Mouse (Mus musculus) liver, embryonic 13.5 days (tissue): Measurements from ENCODE around the gene Otud5. TPM values are rescaled to one million over a fixed set of nuclear protein-coding genes. Genes with fewer than 3 reads are reported as not detected.

Experiments used
- ATAC-seq: fragments of 200-750 bp; cut with Nextera tagmentation; 2 replicates; pipeline ENCODE4 v1.8.0; 2017; ENCODE audit warnings: low read depth, mild to moderate bottlenecking, moderate number of reproducible peaks, moderate library complexity
- DNase-seq: peaks from one replicate; pipeline ENCODE4 v3.0.0; 2022
- H3K27ac ChIP-seq: fragments of 300-500 bp; sonication (generic); 2 replicates; pipeline ENCODE4 v1.5.1; 2015; ENCODE audit warnings: moderate library complexity, mild to moderate bottlenecking, inconsistent platforms
- H3K27me3 ChIP-seq: fragments of 300-500 bp; sonication (generic); 2 replicates; pipeline ENCODE4 v1.6.1; 2015; ENCODE audit warnings: mild to moderate bottlenecking, inconsistent platforms
- H3K36me3 ChIP-seq: fragments of 300-500 bp; sonication (generic); 2 replicates; pipeline ENCODE4 v1.6.1; 2015; ENCODE audit warnings: mild to moderate bottlenecking, inconsistent platforms
- H3K4me1 ChIP-seq: fragments of 300-500 bp; sonication (generic); replicated peaks from 2 replicates; pipeline ENCODE4 v1.6.1; 2015; ENCODE audit warnings: inconsistent platforms
- H3K4me2 ChIP-seq: fragments of 300-500 bp; sonication (generic); 2 replicates; pipeline ENCODE4 v1.6.1; 2015; ENCODE audit warnings: inconsistent platforms, mild to moderate bottlenecking, moderate library complexity
- H3K4me3 ChIP-seq: fragments of 300-500 bp; sonication (generic); replicated peaks from 2 replicates; pipeline ENCODE4 v1.5.1; 2015; ENCODE audit warnings: mild to moderate bottlenecking, inconsistent platforms
- H3K9ac ChIP-seq: fragments of 300-500 bp; sonication (generic); 2 replicates; pipeline ENCODE4 v1.6.1; 2015; ENCODE audit warnings: mild to moderate bottlenecking, inconsistent platforms
- H3K9me3 ChIP-seq: fragments of 300-500 bp; sonication (generic); replicated peaks from 2 replicates; pipeline ENCODE4 v1.6.1; 2016; ENCODE audit warnings: inconsistent platforms
- WGBS: fragments of 180-500 bp; shearing (Covaris S2); methylation state at CpG from one replicate; pipeline ENCODE4 v1.1.7; 2015; ENCODE audit not compliant: insufficient replicate concordance; 5-methylcytosine and 5-hydroxymethylcytosine counted together
- microRNA counts: library from miRNA; unstranded; fragments of <30 nt; microRNA quantifications from one replicate; lab custom pipeline; 2016
- microRNA-seq: library from miRNA; unstranded; fragments of <30 nt; microRNA quantifications from one replicate; pipeline ENCODE4, GENCODE M21; 2016
- polyA plus RNA-seq: library from polyadenylated mRNA; unstranded; fragments of >200 nt; fragmentation: Nextera tagmentation; extraction: Ambion mirVana; gene quantifications from 2 replicates; pipeline ENCODE4 v1.2.1, GENCODE M21; 2015

The Otud5 gene
- polyA plus RNA-seq, 1 experiment from 2014 or later = 33.8 TPM

DNA sequence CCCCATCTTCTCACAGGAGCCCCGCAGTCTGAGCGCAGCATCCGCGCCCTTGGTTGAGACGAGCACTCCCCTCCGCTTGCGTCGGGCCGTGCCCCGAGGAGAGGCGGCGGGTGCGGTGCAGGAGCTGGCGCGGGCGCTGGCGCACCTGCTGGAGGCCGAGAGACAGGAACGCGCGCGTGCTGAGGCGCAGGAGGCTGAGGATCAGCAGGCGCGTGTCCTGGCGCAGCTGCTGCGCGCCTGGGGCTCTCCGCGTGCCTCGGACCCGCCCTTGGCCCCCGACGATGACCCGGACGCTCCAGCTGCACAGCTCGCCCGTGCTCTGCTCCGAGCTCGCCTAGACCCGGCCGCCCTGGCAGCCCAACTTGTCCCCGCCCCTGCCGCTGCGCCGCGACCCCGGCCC lies 80.9 kb downstream of the Otud5 start:
- DNase-seq = no peak
- 0 out of 2 replicates have a peak, but pooled peaks cover 2% of the 10 kb centered on the region for H3K4me1 ChIP-seq
- H3K9ac ChIP-seq = no peak overlapping the region
- no peaks in the 10 kb centered on the region for H3K9me3 ChIP-seq
- peaks cover 88% of the 10 kb centered on the region for H3K27me3 ChIP-seq
- no peak overlapping the region for H3K27ac ChIP-seq
- H3K4me3 ChIP-seq = peak overlapping the region; percentile 23
- H3K36me3 ChIP-seq = no peaks in the 10 kb centered on the region
- no peak for ATAC-seq
- WGBS = 13% methylated on average over 45 of the region's 48 CpGs
- H3K4me2 ChIP-seq = peak overlapping the region; percentile 33

MicroRNAs encoded within 50 kb of the gene (microRNA counts, 519-probe panel; counts per million panel counts)
- microRNA mmu-miR-1198 (lab: Ali Mortazavi, UCI) = 2,603 counts per million, percentile 11 among the panel's probes with 10 or more counts

Small RNAs within 50 kb of the gene (microRNA-seq; reads per million reads assigned to microRNA genes)
- 34.7 reads per million, percentile 40 among the genes with 10 or more reads in this experiment for gene Mir1198

Other genes with a start within 250 kb of the Otud5 start
- gene Ccdc22, start 235.8 kb upstream of the Otud5 start, polyA plus RNA-seq = 22.3 and 23.4 TPM in 2 replicates
- gene Cacna1f, start 234.3 kb upstream of the Otud5 start, polyA plus RNA-seq = 0.10 TPM in 1 of 2 replicates, not detected in the other
- gene Syp, start 202.9 kb upstream of the Otud5 start, polyA plus RNA-seq = 0.34 and 0.55 TPM in 2 replicates
- 0.86 and 0.95 TPM in 2 replicates for gene Prickle3, start 184.1 kb upstream of the Otud5 start, polyA plus RNA-seq
- gene Plp2, start 170.0 kb upstream of the Otud5 start, polyA plus RNA-seq = 28.2 and 32.5 TPM in 2 replicates
- gene Magix, start 160.1 kb upstream of the Otud5 start, polyA plus RNA-seq = not detected in 2 replicates
- 15.0 and 17.7 TPM in 2 replicates for gene Gpkow, start 144.2 kb upstream of the Otud5 start, polyA plus RNA-seq
- gene Wdr45, start 127.0 kb upstream of the Otud5 start, polyA plus RNA-seq = 13.3 and 15.2 TPM in 2 replicates
- 0.25 TPM in 1 of 2 replicates, not detected in the other for gene Gm45208, start 119.1 kb upstream of the Otud5 start, polyA plus RNA-seq
- 8.3 and 9.1 TPM in 2 replicates for gene Praf2, start 112.9 kb upstream of the Otud5 start, polyA plus RNA-seq
- gene Ccdc120, start 90.5 kb upstream of the Otud5 start, polyA plus RNA-seq = 1.7 TPM in 2 replicates
- gene Tfe3, start 78.8 kb upstream of the Otud5 start, polyA plus RNA-seq = 8.9 and 10.1 TPM in 2 replicates
- gene Gripap1, start 51.6 kb upstream of the Otud5 start, polyA plus RNA-seq = 30.6 and 32.3 TPM in 2 replicates
- 0.13 and 0.34 TPM in 2 replicates for gene Kcnd1, start 19.1 kb upstream of the Otud5 start, polyA plus RNA-seq
- gene Pim2, start 36.9 kb downstream of the Otud5 start, polyA plus RNA-seq = 2.8 and 4.3 TPM in 2 replicates
- gene Slc35a2, start 42.7 kb downstream of the Otud5 start, polyA plus RNA-seq = 17.1 and 17.8 TPM in 2 replicates
- 58.2 and 60.3 TPM in 2 replicates for gene Pqbp1, start 57.9 kb downstream of the Otud5 start, polyA plus RNA-seq
- gene Timm17b, start 58.0 kb downstream of the Otud5 start, polyA plus RNA-seq = 96.5 and 97.0 TPM in 2 replicates
- gene Gm10491, start 66.5 kb downstream of the Otud5 start, polyA plus RNA-seq = not detected in 2 replicates
- gene Gm10490, start 68.2 kb downstream of the Otud5 start, polyA plus RNA-seq = not detected in 2 replicates
- 0.18 and 0.19 TPM in 2 replicates for gene Pcsk1n, start 78.5 kb downstream of the Otud5 start, polyA plus RNA-seq
- gene Eras, start 87.2 kb downstream of the Otud5 start, polyA plus RNA-seq = not detected in 2 replicates
- 8.9 and 10.5 TPM in 2 replicates for gene Hdac6, start 106.5 kb downstream of the Otud5 start, polyA plus RNA-seq
- 135 and 145 TPM in 2 replicates for gene Gata1, start 136.7 kb downstream of the Otud5 start, polyA plus RNA-seq
- 0.29 and 0.36 TPM in 2 replicates for gene Glod5, start 177.1 kb downstream of the Otud5 start, polyA plus RNA-seq
- 40.2 and 47.3 TPM in 2 replicates for gene Suv39h1, start 233.4 kb downstream of the Otud5 start, polyA plus RNA-seq
- gene Was, start 249.1 kb downstream of the Otud5 start, polyA plus RNA-seq = 2.4 and 3.4 TPM in 2 replicates